Mouse (Mus musculus) MEL (cell line): ENCODE data around the gene Lancl3. TPM values are rescaled to one million over a fixed set of nuclear protein-coding genes. Genes with fewer than 3 reads are reported as not detected.
A peak's percentile ranks its signal among the peaks of the same experiment; 100 is the strongest.
"Not testable (repeated sequence)": the region's sequence is repeated elsewhere in the genome, so short reads cannot be mapped to it uniquely, and the experiment has no call there.

Source experiments
- DNase-seq: peaks from one replicate; pipeline ENCODE4 v3.0.0; 2011; ENCODE audit warnings: low read depth, low spot score
- H3K27ac ChIP-seq: 2 replicates; pipeline ENCODE4 v1.5.1; 2012; ENCODE audit warnings: low read depth, mild to moderate bottlenecking, control low read depth, low read length, moderate library complexity; ENCODE audit not compliant: control insufficient read depth
- H3K27me3 ChIP-seq, 2 experiments: fragments of 150-350 bp in 1 of 2; sonication (generic) in 1 of 2; 2 replicates each; pipeline ENCODE4 v1.6.1; 2012; ENCODE audit warnings: low read length in 2 of 2, mild to moderate bottlenecking in 2 of 2, improper control_type of control experiment in 1 of 2, moderate library complexity in 1 of 2; ENCODE audit not compliant: insufficient read depth in 2 of 2, control insufficient read depth in 1 of 2
- H3K36me3 ChIP-seq, 2 experiments: 2 replicates each; pipeline ENCODE4 v1.6.1; 2012 to 2014; ENCODE audit warnings: low read length in 2 of 2, improper control_type of control experiment in 1 of 2, inconsistent platforms in 1 of 2, mild to moderate bottlenecking in 1 of 2; ENCODE audit not compliant: insufficient read depth in 2 of 2, control insufficient read depth in 1 of 2
- H3K4me1 ChIP-seq, 2 experiments: fragments of 150-350 bp in 1 of 2; sonication (generic) in 1 of 2; 2 replicates each; pipeline ENCODE4 v1.6.1; 2012; ENCODE audit warnings: low read length in 2 of 2, improper control_type of control experiment in 1 of 2, mild to moderate bottlenecking in 1 of 2; ENCODE audit not compliant: insufficient read depth in 2 of 2, control insufficient read depth in 1 of 2
- H3K4me3 ChIP-seq, 2 experiments: fragments of 150-350 bp in 1 of 2; sonication (generic) in 1 of 2; 2 replicates each; pipeline ENCODE4 v1.5.1; 2012; ENCODE audit warnings: low read depth in 2 of 2, low read length in 2 of 2, mild to moderate bottlenecking in 2 of 2, moderate library complexity in 2 of 2, control low read depth in 1 of 2, improper control_type of control experiment in 1 of 2; ENCODE audit not compliant: control insufficient read depth in 1 of 2, insufficient read depth in 1 of 2
- H3K79me2 ChIP-seq: 2 replicates; pipeline ENCODE4 v1.6.1; 2012; ENCODE audit warnings: mild to moderate bottlenecking, low read length, moderate library complexity; ENCODE audit not compliant: control insufficient read depth, poor library complexity, insufficient read depth
- H3K9ac ChIP-seq: 2 replicates; pipeline ENCODE4 v1.6.1; 2012; ENCODE audit warnings: low read depth, mild to moderate bottlenecking, control low read depth, low read length, moderate library complexity; ENCODE audit not compliant: control insufficient read depth, poor library complexity, severe bottlenecking
- H3K9me3 ChIP-seq: fragments of 150-350 bp; sonication (generic); replicated peaks from 2 replicates; pipeline ENCODE4 v1.6.1; 2012; ENCODE audit warnings: mild to moderate bottlenecking, low read length, improper control_type of control experiment, moderate library complexity; ENCODE audit not compliant: insufficient read depth
- CHD1 ChIP-seq: IDR thresholded peaks from 2 replicates; pipeline ENCODE4 v1.6.1; 2012; ENCODE audit warnings: low read depth, mild to moderate bottlenecking, inconsistent platforms, low read length, improper control_type of control experiment
- CTCF ChIP-seq, 3 experiments: IDR thresholded peaks in 2 of 3; conservative IDR thresholded peaks in 1 of 3; 2 replicates each; pipeline ENCODE4 v1.5.1; 2011 to 2012; ENCODE audit warnings: low read length in 3 of 3, low read depth in 2 of 3, mild to moderate bottlenecking in 2 of 3, improper control_type of control experiment in 1 of 3, inconsistent platforms in 1 of 3, mixed read lengths in 1 of 3, moderate library complexity in 1 of 3; ENCODE audit not compliant: control insufficient read depth in 1 of 3, insufficient read depth in 1 of 3, poor library complexity in 1 of 3, severe bottlenecking in 1 of 3
- E2F4 ChIP-seq: IDR thresholded peaks from 2 replicates; pipeline ENCODE4 v1.6.1; 2011; ENCODE audit warnings: low read depth, low read length, improper control_type of control experiment, borderline replicate concordance
- EP300 ChIP-seq, 2 experiments: IDR thresholded peaks; 2 replicates each; pipeline ENCODE4 v1.6.1; 2011; ENCODE audit warnings: improper control_type of control experiment in 2 of 2, low read length in 2 of 2, low read depth in 1 of 2, mild to moderate bottlenecking in 1 of 2
- GABPA ChIP-seq: IDR thresholded peaks from 2 replicates; pipeline ENCODE4 v1.6.1; 2012; ENCODE audit warnings: low read depth, mild to moderate bottlenecking, inconsistent platforms, low read length, improper control_type of control experiment, moderate library complexity
- KAT2A ChIP-seq: conservative IDR thresholded peaks from 2 replicates; pipeline ENCODE4 v1.6.1; 2012; ENCODE audit warnings: low read depth, low read length, improper control_type of control experiment, inconsistent platforms
- MAFK ChIP-seq: IDR thresholded peaks from 2 replicates; pipeline ENCODE4 v1.6.1; 2011; ENCODE audit warnings: low read depth, mild to moderate bottlenecking, low read length, improper control_type of control experiment, borderline replicate concordance
- MXI1 ChIP-seq: IDR thresholded peaks from 2 replicates; pipeline ENCODE4 v1.6.1; 2011; ENCODE audit warnings: mild to moderate bottlenecking, low read depth, low read length, improper control_type of control experiment
- MYC ChIP-seq: IDR thresholded peaks from 2 replicates; pipeline ENCODE4 v1.6.1; 2011; ENCODE audit warnings: low read depth, mild to moderate bottlenecking, low read length, improper control_type of control experiment, moderate library complexity
- NELFE ChIP-seq: IDR thresholded peaks from 2 replicates; pipeline ENCODE4 v1.6.1; 2011; ENCODE audit warnings: low read depth, low read length, improper control_type of control experiment
- RCOR1 ChIP-seq: IDR thresholded peaks from 2 replicates; pipeline ENCODE4 v1.6.1; 2012; ENCODE audit warnings: low read depth, mild to moderate bottlenecking, inconsistent platforms, low read length, improper control_type of control experiment
- SIN3A ChIP-seq: IDR thresholded peaks from 2 replicates; pipeline ENCODE4 v1.6.1; 2012; ENCODE audit warnings: low read length, improper control_type of control experiment, inconsistent platforms
- SMC3 ChIP-seq: IDR thresholded peaks from 2 replicates; pipeline ENCODE4 v1.6.1; 2011; ENCODE audit warnings: low read depth, low read length, improper control_type of control experiment
- TBP ChIP-seq: IDR thresholded peaks from 2 replicates; pipeline ENCODE4 v1.8.0; 2011; ENCODE audit warnings: low read depth, low read length, improper control_type of control experiment
- TCF12 ChIP-seq: IDR thresholded peaks from 2 replicates; pipeline ENCODE4 v1.6.1; 2014; ENCODE audit warnings: low read depth, mild to moderate bottlenecking, inconsistent platforms, low read length, improper control_type of control experiment, moderate library complexity
- UBTF ChIP-seq: IDR thresholded peaks from 2 replicates; pipeline ENCODE4 v1.6.1; 2012; ENCODE audit warnings: low read depth, mild to moderate bottlenecking, inconsistent platforms, low read length, improper control_type of control experiment, moderate library complexity, borderline replicate concordance; ENCODE audit not compliant: insufficient read depth
- USF1 ChIP-seq: IDR thresholded peaks from 2 replicates; pipeline ENCODE4 v1.6.1; 2014; ENCODE audit warnings: low read depth, mild to moderate bottlenecking, inconsistent platforms, low read length, improper control_type of control experiment, moderate library complexity
- ZC3H11A ChIP-seq: IDR thresholded peaks from 2 replicates; pipeline ENCODE4 v1.6.1; 2012; ENCODE audit warnings: low read depth, mild to moderate bottlenecking, inconsistent platforms, low read length, improper control_type of control experiment
- ZMIZ1 ChIP-seq: IDR thresholded peaks from 2 replicates; pipeline ENCODE4 v1.6.1; 2012; ENCODE audit warnings: low read depth, mild to moderate bottlenecking, inconsistent platforms, low read length, improper control_type of control experiment, moderate library complexity
- polyA plus RNA-seq, 2 experiments: library from polyadenylated mRNA; stranded (reverse) in 1 of 2; unstranded in 1 of 2; fragments of >175 nt in 1 of 2; fragments of >200 nt in 1 of 2; gene quantifications; 2 replicates each; pipeline versions ENCODE4 v1.2.1 to v1.2.4; 2012; ENCODE audit warnings: low replicate concordance in 2 of 2, low read depth in 1 of 2; ENCODE audit not compliant: insufficient read length in 2 of 2, insufficient read depth in 1 of 2, missing spikeins in 1 of 2
- total RNA-seq: library from RNA; depleted of rRNA; stranded (reverse); fragments of 300-350 nt; gene quantifications from 2 replicates; pipeline ENCODE4 v1.2.3, GENCODE M21; 2012

The Lancl3 gene
- total and polyA plus RNA-seq, 3 experiments: 0.03 TPM; not detected in 2

GRCm38 (mm10) chrX:9274321-9274720, 74.6 kb downstream of the Lancl3 start:
- H3K79me2 ChIP-seq: peaks cover 39% of the 10 kb centered on the region
- no peaks in the 10 kb centered on the region for H3K27me3 ChIP-seq
- H3K9me3 ChIP-seq: no peaks in the 10 kb centered on the region
- H3K9ac ChIP-seq: peak overlapping the region; percentile 92
- H3K4me1 ChIP-seq: peaks cover 10 to 15% of the 10 kb centered on the region in 2 experiments; a peak in 3 of 4 replicates
- TF ChIP-seq MXI1 (no peak), TBP (peak; percentile 32; the same call in 1 of the 2 replicates)
- peaks cover 0 to 24% of the 10 kb centered on the region in 2 experiments; a peak in 3 of 4 replicates for H3K36me3 ChIP-seq
- DNase-seq: peak; percentile 55
- peak overlapping the region; percentile 85 for H3K27ac ChIP-seq
- H3K4me3 ChIP-seq: peak overlapping the region; percentile 96 to 97

- DNase-seq, H3K27me3 ChIP-seq, H3K4me3 ChIP-seq: not testable (repeated sequence)
These were observed 83.8 kb downstream of the Lancl3 start, which contains the start of gene H2al1m for GRCm38 (mm10) chrX:9283464-9283863. TSS of gene H2al1m (plus strand) at chrX:9283764.

GRCm38 (mm10) chrX:9293140-9293829, 93.6 kb downstream of the Lancl3 start:
- H3K36me3 ChIP-seq, H3K9ac ChIP-seq, H3K4me1 ChIP-seq, H3K27ac ChIP-seq, H3K27me3 ChIP-seq, H3K9me3 ChIP-seq, H3K79me2 ChIP-seq, DNase-seq, H3K4me3 ChIP-seq: not testable (repeated sequence)

More at GRCm38 (mm10) chrX:9283464-9283863, 83.8 kb downstream of the Lancl3 start, which contains the start of gene H2al1m:
- H3K9ac ChIP-seq, H3K79me2 ChIP-seq, H3K27ac ChIP-seq, H3K9me3 ChIP-seq, H3K4me1 ChIP-seq: not testable (repeated sequence)
- peaks cover 0 to 10% of the 10 kb centered on the region in 2 experiments for H3K36me3 ChIP-seq

- DNase-seq: peak; percentile 90
- Histone ChIP-seq H3K79me2 (peaks cover 3% of the 10 kb centered on the region), H3K4me1 (peaks cover 4 to 7% of the 10 kb centered on the region in 2 experiments), H3K27me3 (no peaks in the 10 kb centered on the region), H3K27ac (peak overlapping the region; percentile 69), H3K9ac (peak overlapping the region; percentile 5; the same call in 1 of the 2 replicates), H3K36me3 (peaks cover 0 to 17% of the 10 kb centered on the region in 2 experiments; a peak in 3 of 4 replicates), H3K4me3 (peak overlapping the region; percentile 20 to 21; a peak in 3 of 4 replicates), H3K9me3 (no peaks in the 10 kb centered on the region)
- TF ChIP-seq CTCF (IDR thresholded peaks at IDR 0.05 in 2 of 3, conservative IDR thresholded peaks at IDR 0.05 in 1 of 3; ENCODE audit: control insufficient read depth in 1 of 3, insufficient read depth in 1 of 3, low read depth in 2 of 3, low read length in 3 of 3, poor library complexity in 1 of 3, severe bottlenecking in 1 of 3): peak in 2 of 3 experiments; percentile 25 to 30; a peak in 1 of 6 replicates
- TF ChIP-seq TCF12: peak; percentile 91
- TF ChIP-seq MAFK: no peak
- no peak for TF ChIP-seq ZMIZ1
- TF ChIP-seq USF1: no peak
- TF ChIP-seq EP300 (IDR thresholded peaks at IDR 0.05; ENCODE audit: low read depth in 1 of 2, low read length in 2 of 2): peak; percentile 90
- no peak for TF ChIP-seq MXI1
- peak; percentile 51; the same call in 1 of the 2 replicates for TF ChIP-seq SIN3A
- peak; percentile 79 for TF ChIP-seq RCOR1
- TF ChIP-seq E2F4: no peak
- no peak for TF ChIP-seq SMC3
- no peak for TF ChIP-seq CHD1
- no peak for TF ChIP-seq KAT2A
- TF ChIP-seq GABPA: no peak
- no peak for TF ChIP-seq NELFE
- TF ChIP-seq ZC3H11A: no peak
- TF ChIP-seq MYC: no peak
- no peak for TF ChIP-seq UBTF
These were observed 98.7 kb downstream of the Lancl3 start for GRCm38 (mm10) chrX:9298413-9298864.
